Mouse (Mus musculus) liver, postnatal 0 days (tissue): ENCODE measurements around the gene 2010111I01Rik.

Experiments used
- CTCF ChIP-seq: sonication (generic); IDR thresholded peaks from 2 replicates; pipeline ENCODE4 v1.5.1; 2016; ENCODE audit warnings: antibody characterized with exemption, low read depth
- EP300 ChIP-seq: IDR thresholded peaks from 2 replicates; pipeline ENCODE4 v1.6.1; 2016; ENCODE audit warnings: antibody characterized with exemption, low read depth, mild to moderate bottlenecking

- no peak for TF ChIP-seq EP300
- TF ChIP-seq CTCF: no peak
These were observed 358.8 kb downstream of the 2010111I01Rik start for GRCm38 (mm10) chr13:63323286-63324075.
